Mouse (Mus musculus) midbrain, embryonic 13.5 days (tissue): ENCODE measurements around the gene Lin28a. TPM values are rescaled to one million over a fixed set of nuclear protein-coding genes. Genes with fewer than 3 reads are reported as not detected.
"Not testable (repeated sequence)": the region's sequence is repeated elsewhere in the genome, so short reads cannot be mapped to it uniquely, and the experiment has no call there.

Experiments used
- ATAC-seq: fragments of 200-750 bp; cut with Nextera tagmentation; 2 replicates; pipeline ENCODE4 v1.8.0; 2017; ENCODE audit warnings: mild to moderate bottlenecking, moderate TSS enrichment, moderate library complexity
- H3K27ac ChIP-seq: fragments of 300-500 bp; sonication (generic); 2 replicates; pipeline ENCODE4 v1.5.1; 2015; ENCODE audit warnings: inconsistent platforms, mild to moderate bottlenecking, moderate library complexity
- H3K27me3 ChIP-seq: fragments of 300-500 bp; sonication (generic); 2 replicates; pipeline ENCODE4 v1.6.1; 2015; ENCODE audit warnings: mild to moderate bottlenecking, inconsistent platforms
- H3K36me3 ChIP-seq: fragments of 300-500 bp; sonication (generic); 2 replicates; pipeline ENCODE4 v1.6.1; 2015; ENCODE audit warnings: mild to moderate bottlenecking, inconsistent platforms
- H3K4me1 ChIP-seq: fragments of 300-500 bp; sonication (generic); replicated peaks from 2 replicates; pipeline ENCODE4 v1.6.1; 2015; ENCODE audit warnings: inconsistent platforms
- H3K4me2 ChIP-seq: fragments of 300-500 bp; sonication (generic); replicated peaks from 2 replicates; pipeline ENCODE4 v1.6.1; 2015; ENCODE audit warnings: moderate library complexity, mild to moderate bottlenecking, inconsistent platforms
- H3K4me3 ChIP-seq: fragments of 300-500 bp; sonication (generic); replicated peaks from 2 replicates; pipeline ENCODE4 v1.5.1; 2015; ENCODE audit warnings: mild to moderate bottlenecking, inconsistent platforms
- H3K9ac ChIP-seq: fragments of 300-500 bp; sonication (generic); replicated peaks from 2 replicates; pipeline ENCODE4 v1.6.1; 2015; ENCODE audit warnings: mild to moderate bottlenecking, inconsistent platforms
- H3K9me3 ChIP-seq: fragments of 300-500 bp; sonication (generic); 2 replicates; pipeline ENCODE4 v1.6.1; 2016; ENCODE audit warnings: mild to moderate bottlenecking, inconsistent platforms
- WGBS: fragments of 180-500 bp; shearing (Covaris S2); methylation state at CpG from one replicate; pipeline ENCODE4 v1.1.7; 2015; 5-methylcytosine and 5-hydroxymethylcytosine counted together
- polyA plus RNA-seq: library from polyadenylated mRNA; unstranded; fragments of >200 nt; fragmentation: Nextera tagmentation; extraction: Ambion mirVana; gene quantifications from 2 replicates; pipeline ENCODE4 v1.2.1, GENCODE M21; 2015

Gene Lin28a
- polyA plus RNA-seq, 1 experiment from 2014 or later = 0.59 TPM

- Histone ChIP-seq H3K27me3 (no peaks in the 10 kb centered on the region), H3K4me2 (peak within 1 kb of the TSS; percentile 90), H3K36me3 (peaks cover 7% of the 10 kb centered on the region), H3K27ac (peak within 1 kb of the TSS; percentile 62), H3K9me3 (no peaks in the 10 kb centered on the region), H3K9ac (peak within 1 kb of the TSS; percentile 76), H3K4me1 (peaks cover 35% of the 10 kb centered on the region), H3K4me3 (peak within 1 kb of the TSS; percentile 74)
- 1% methylated on average over 49 of the region's 49 CpGs for WGBS
- ATAC-seq = peak; percentile 98
Observed at GRCm38 (mm10) chr4:134000466-134001438, 17.9 kb downstream of the Lin28a start, which contains the start of gene Dhdds. Gene Dhdds, minus strand, starts transcription at chr4:134000918.

GRCm38 (mm10) chr4:133994697-133995096 is 23.9 kb downstream of the Lin28a start:
- no peak for ATAC-seq
- no peak overlapping the region for H3K4me3 ChIP-seq
- no peak overlapping the region for H3K4me2 ChIP-seq
- H3K36me3 ChIP-seq = peaks cover 63% of the 10 kb centered on the region
- no peak overlapping the region for H3K27ac ChIP-seq
- no peaks in the 10 kb centered on the region for H3K27me3 ChIP-seq
- peaks cover 7% of the 10 kb centered on the region for H3K4me1 ChIP-seq
- no peaks in the 10 kb centered on the region for H3K9me3 ChIP-seq
- no peak overlapping the region for H3K9ac ChIP-seq
- WGBS = 95% methylated on average over 8 of the region's 8 CpGs

- no peak overlapping the region for H3K4me3 ChIP-seq
- 91% methylated on average over 13 of the region's 13 CpGs for WGBS
- no peak overlapping the region for H3K4me2 ChIP-seq
- ATAC-seq = no peak
- no peaks in the 10 kb centered on the region for H3K9me3 ChIP-seq
- H3K9ac ChIP-seq = no peak overlapping the region
- H3K36me3 ChIP-seq = peaks cover 90% of the 10 kb centered on the region
- H3K4me1 ChIP-seq = no peaks in the 10 kb centered on the region
- no peaks in the 10 kb centered on the region for H3K27me3 ChIP-seq
- no peak overlapping the region for H3K27ac ChIP-seq
Observed at GRCm38 (mm10) chr4:133991087-133991660, 27.5 kb downstream of the Lin28a start.

GRCm38 (mm10) chr4:133990035-133990434 is 28.6 kb downstream of the Lin28a start:
- Histone ChIP-seq H3K27me3 (no peaks in the 10 kb centered on the region), H3K4me1 (no peaks in the 10 kb centered on the region), H3K9ac (no peak overlapping the region), H3K4me3 (no peak overlapping the region), H3K27ac (no peak overlapping the region), H3K9me3 (no peaks in the 10 kb centered on the region), H3K4me2 (no peak overlapping the region), H3K36me3 (peaks cover 85% of the 10 kb centered on the region)
- ATAC-seq = no peak
- WGBS = 60% methylated on average over 4 of the region's 4 CpGs

- H3K9me3 ChIP-seq, H3K9ac ChIP-seq, H3K4me1 ChIP-seq, H3K4me2 ChIP-seq, H3K27me3 ChIP-seq, H3K4me3 ChIP-seq, H3K27ac ChIP-seq, ATAC-seq: not testable (repeated sequence)
- H3K36me3 ChIP-seq = peaks cover 70% of the 10 kb centered on the region
- 93% methylated on average over 7 of the region's 8 CpGs for WGBS
Observed at GRCm38 (mm10) chr4:133988289-133988688, 30.4 kb downstream of the Lin28a start.

GRCm38 (mm10) chr4:133982936-133983335 is 35.7 kb downstream of the Lin28a start:
- H3K9me3 ChIP-seq = no peaks in the 10 kb centered on the region
- H3K4me1 ChIP-seq = no peaks in the 10 kb centered on the region
- 78% methylated on average over 13 of the region's 13 CpGs for WGBS
- peaks cover 71% of the 10 kb centered on the region for H3K36me3 ChIP-seq
- H3K27ac ChIP-seq = no peak overlapping the region
- H3K9ac ChIP-seq = no peak overlapping the region
- no peak for ATAC-seq
- no peaks in the 10 kb centered on the region for H3K27me3 ChIP-seq
- no peak overlapping the region for H3K4me2 ChIP-seq
- no peak overlapping the region for H3K4me3 ChIP-seq

GRCm38 (mm10) chr4:133980496-133980895 is 38.1 kb downstream of the Lin28a start:
- Histone ChIP-seq H3K9ac (no peak overlapping the region), H3K4me3 (no peak overlapping the region), H3K36me3 (peaks cover 69% of the 10 kb centered on the region), H3K4me1 (no peaks in the 10 kb centered on the region), H3K4me2 (no peak overlapping the region), H3K27me3 (no peaks in the 10 kb centered on the region), H3K9me3 (no peaks in the 10 kb centered on the region), H3K27ac (no peak overlapping the region)
- ATAC-seq = no peak
- 89% methylated on average over 5 of the region's 5 CpGs for WGBS

GRCm38 (mm10) chr4:133978021-133978711 is 40.5 kb downstream of the Lin28a start:
- H3K36me3 ChIP-seq = peaks cover 69% of the 10 kb centered on the region

GRCm38 (mm10) chr4:133971741-133972140 is 46.9 kb downstream of the Lin28a start:
- Histone ChIP-seq H3K9ac (no peak overlapping the region), H3K27me3 (no peaks in the 10 kb centered on the region), H3K4me2 (no peak overlapping the region), H3K9me3 (no peaks in the 10 kb centered on the region), H3K4me1 (peaks cover 37% of the 10 kb centered on the region), H3K4me3 (no peak overlapping the region), H3K27ac (no peak overlapping the region), H3K36me3 (peaks cover 16% of the 10 kb centered on the region)
- 68% methylated on average over 8 of the region's 8 CpGs for whole genome bisulfite sequencing
- no peak for ATAC-seq

More at GRCm38 (mm10) chr4:133978021-133978711, 40.5 kb downstream of the Lin28a start:
- H3K4me1 ChIP-seq = no peaks in the 10 kb centered on the region
- H3K27ac ChIP-seq = no peak overlapping the region
- ATAC-seq = no peak
- no peaks in the 10 kb centered on the region for H3K27me3 ChIP-seq
- H3K9me3 ChIP-seq = no peaks in the 10 kb centered on the region
- no peak overlapping the region for H3K4me2 ChIP-seq
- H3K4me3 ChIP-seq = no peak overlapping the region
- 94% methylated on average over 10 of the region's 10 CpGs for WGBS
- H3K9ac ChIP-seq = no peak overlapping the region

GRCm38 (mm10) chr4:133970876-133971275 is 47.8 kb downstream of the Lin28a start:
- H3K4me2 ChIP-seq = no peak overlapping the region
- H3K27me3 ChIP-seq = no peaks in the 10 kb centered on the region
- 62% methylated on average over 13 of the region's 13 CpGs for WGBS
- no peak overlapping the region for H3K9ac ChIP-seq
- ATAC-seq = no peak
- H3K9me3 ChIP-seq = no peaks in the 10 kb centered on the region
- peak overlapping the region; percentile 99 for H3K27ac ChIP-seq
- H3K4me3 ChIP-seq = no peak overlapping the region
- H3K4me1 ChIP-seq = peaks cover 46% of the 10 kb centered on the region
- H3K36me3 ChIP-seq = peaks cover 16% of the 10 kb centered on the region

GRCm38 (mm10) chr4:133970196-133970595 is 48.4 kb downstream of the Lin28a start:
- WGBS = 7% methylated on average over 4 of the region's 4 CpGs
- Histone ChIP-seq H3K4me1 (peaks cover 51% of the 10 kb centered on the region), H3K4me2 (no peak overlapping the region), H3K9ac (no peak overlapping the region), H3K9me3 (no peaks in the 10 kb centered on the region), H3K4me3 (no peak overlapping the region), H3K27me3 (no peaks in the 10 kb centered on the region), H3K36me3 (peaks cover 22% of the 10 kb centered on the region), H3K27ac (peak overlapping the region; percentile 99)
- ATAC-seq = no peak
